Mouse (Mus musculus) lung, postnatal 0 days (tissue): ENCODE data around the gene Rem2. TPM values are rescaled to one million over a fixed set of nuclear protein-coding genes. Genes with fewer than 3 reads are reported as not detected.
A peak's percentile ranks its signal among the peaks of the same experiment; 100 is the strongest.

Experiments used
- ATAC-seq: fragments of 200-750 bp; cut with Nextera tagmentation; 2 replicates; pipeline ENCODE4 v1.8.0; 2017; ENCODE audit warnings: moderate library complexity
- DNase-seq: peaks from one replicate; pipeline ENCODE4 v3.0.0-alpha.2; 2016; ENCODE audit warnings: low spot score
- H3K27ac ChIP-seq: fragments of 300-500 bp; sonication (generic); 2 replicates; pipeline ENCODE4 v1.5.1; 2014; ENCODE audit warnings: antibody characterized with exemption, mild to moderate bottlenecking, low read length, mixed read lengths
- H3K27me3 ChIP-seq: fragments of 300-500 bp; sonication (generic); replicated peaks from 2 replicates; pipeline ENCODE4 v1.6.1; 2014; ENCODE audit warnings: low read length, mixed read lengths; ENCODE audit not compliant: insufficient read depth
- H3K36me3 ChIP-seq: fragments of 300-500 bp; sonication (generic); 2 replicates; pipeline ENCODE4 v1.6.1; 2014; ENCODE audit warnings: low read length, mixed read lengths; ENCODE audit not compliant: insufficient read depth
- H3K4me1 ChIP-seq: fragments of 300-500 bp; sonication (generic); 2 replicates; pipeline ENCODE4 v1.6.1; 2014; ENCODE audit warnings: antibody characterized with exemption, low read depth, low read length, mixed read lengths; ENCODE audit not compliant: insufficient read depth
- H3K4me2 ChIP-seq: fragments of 300-500 bp; sonication (generic); replicated peaks from 2 replicates; pipeline ENCODE4 v1.6.1; 2014; ENCODE audit warnings: low read depth, mild to moderate bottlenecking, low read length, moderate library complexity, mixed read lengths
- H3K4me3 ChIP-seq: fragments of 300-500 bp; sonication (generic); 2 replicates; pipeline ENCODE4 v1.5.1; 2014; ENCODE audit warnings: low read depth, low read length
- H3K9ac ChIP-seq: fragments of 300-500 bp; sonication (generic); replicated peaks from 2 replicates; pipeline ENCODE4 v1.6.1; 2014; ENCODE audit warnings: low read depth, mild to moderate bottlenecking
- H3K9me3 ChIP-seq: fragments of 300-500 bp; sonication (generic); 2 replicates; pipeline ENCODE4 v1.6.1; 2016; ENCODE audit warnings: low read length, mixed read lengths
- CTCF ChIP-seq: IDR thresholded peaks from 2 replicates; pipeline ENCODE4 v1.5.1; 2016; ENCODE audit warnings: antibody characterized with exemption, mild to moderate bottlenecking
- EP300 ChIP-seq: IDR thresholded peaks from 2 replicates; pipeline ENCODE4 v1.6.1; 2016; ENCODE audit warnings: antibody characterized with exemption, mild to moderate bottlenecking, control low read depth
- WGBS: fragments of 180-500 bp; shearing (Covaris S2); extraction: QIAGEN DNeasy Blood & Tissue Kit; methylation state at CpG from one replicate; pipeline ENCODE4 v1.1.7; 2014; 5-methylcytosine and 5-hydroxymethylcytosine counted together
- polyA plus RNA-seq: library from polyadenylated mRNA; unstranded; fragments of >200 nt; fragmentation: Nextera tagmentation; extraction: Ambion mirVana; gene quantifications from 2 replicates; pipeline ENCODE4 v1.2.1, GENCODE M21; 2015

The Rem2 gene
- polyA plus RNA-seq, 1 experiment from 2014 or later: 16.0 TPM

- Histone ChIP-seq H3K9ac (peak overlapping the region; percentile 97), H3K27ac (peak overlapping the region; percentile 98), H3K9me3 (no peaks in the 10 kb centered on the region), H3K4me1 (peaks cover 36% of the 10 kb centered on the region; the same call in 1 of the 2 replicates), H3K4me2 (peak overlapping the region; percentile 77), H3K36me3 (no peaks in the 10 kb centered on the region), H3K27me3 (no peaks in the 10 kb centered on the region), H3K4me3 (peak overlapping the region; percentile 89)
- no peak for TF ChIP-seq EP300
- no peak for TF ChIP-seq CTCF
- DNase-seq (peak; percentile 34), ATAC-seq (no peak)
- 5% methylated on average over 18 of the region's 18 CpGs for WGBS
Observed at GRCm38 (mm10) chr14:54430406-54431145, 45.3 kb upstream of the Rem2 start.

GRCm38 (mm10) chr14:54431334-54432077 lies 44.4 kb upstream of the Rem2 start, which contains the start of gene Mmp14:
Gene Mmp14 (plus strand): TSS chr14:54431612.
- Histone ChIP-seq H3K9ac (peak within 1 kb of the TSS; percentile 97), H3K4me1 (peaks cover 39% of the 10 kb centered on the region; the same call in 1 of the 2 replicates), H3K27me3 (no peaks in the 10 kb centered on the region), H3K27ac (peak within 1 kb of the TSS; percentile 98), H3K9me3 (no peaks in the 10 kb centered on the region), H3K4me3 (peak within 1 kb of the TSS; percentile 89), H3K36me3 (no peaks in the 10 kb centered on the region; the same call in 1 of the 2 replicates), H3K4me2 (peak within 1 kb of the TSS; percentile 77)
- TF ChIP-seq EP300 (peak; percentile 25; the same call in 1 of the 2 replicates), CTCF (peak; percentile 58)
- 1% methylated on average over 37 of the region's 49 CpGs for WGBS
- DNase-seq (peak; percentile 94), ATAC-seq (peak; percentile 47)

GRCm38 (mm10) chr14:54432078-54432836 lies 43.6 kb upstream of the Rem2 start:
- H3K36me3 ChIP-seq: no peaks in the 10 kb centered on the region; the same call in 1 of the 2 replicates
- peak overlapping the region; percentile 77 for H3K4me2 ChIP-seq
- 4% methylated on average over 54 of the region's 54 CpGs for WGBS
- TF ChIP-seq EP300: no peak
- peak; percentile 47 for TF ChIP-seq CTCF
- H3K27me3 ChIP-seq: no peaks in the 10 kb centered on the region
- peak overlapping the region; percentile 97 for H3K9ac ChIP-seq
- peaks cover 37% of the 10 kb centered on the region; the same call in 1 of the 2 replicates for H3K4me1 ChIP-seq
- H3K4me3 ChIP-seq: peak overlapping the region; percentile 89
- DNase-seq: peak; percentile 63
- peak overlapping the region; percentile 98 for H3K27ac ChIP-seq
- H3K9me3 ChIP-seq: no peaks in the 10 kb centered on the region
- ATAC-seq: peak; percentile 42

GRCm38 (mm10) chr14:54432837-54433830 lies 42.8 kb upstream of the Rem2 start:
- Histone ChIP-seq H3K4me1 (peaks cover 35% of the 10 kb centered on the region; the same call in 1 of the 2 replicates), H3K9ac (peak overlapping the region; percentile 97), H3K27me3 (no peaks in the 10 kb centered on the region), H3K36me3 (no peaks in the 10 kb centered on the region; the same call in 1 of the 2 replicates), H3K4me3 (peak overlapping the region; percentile 89), H3K27ac (peak overlapping the region; percentile 98), H3K9me3 (no peaks in the 10 kb centered on the region), H3K4me2 (peak overlapping the region; percentile 77)
- DNase-seq: peak; percentile 51
- WGBS: 9% methylated on average over 17 of the region's 17 CpGs
- TF ChIP-seq CTCF (no peak), EP300 (no peak)
- 0 out of 2 replicates have a peak, but pooled peaks have one; percentile 4 for ATAC-seq

DNA sequence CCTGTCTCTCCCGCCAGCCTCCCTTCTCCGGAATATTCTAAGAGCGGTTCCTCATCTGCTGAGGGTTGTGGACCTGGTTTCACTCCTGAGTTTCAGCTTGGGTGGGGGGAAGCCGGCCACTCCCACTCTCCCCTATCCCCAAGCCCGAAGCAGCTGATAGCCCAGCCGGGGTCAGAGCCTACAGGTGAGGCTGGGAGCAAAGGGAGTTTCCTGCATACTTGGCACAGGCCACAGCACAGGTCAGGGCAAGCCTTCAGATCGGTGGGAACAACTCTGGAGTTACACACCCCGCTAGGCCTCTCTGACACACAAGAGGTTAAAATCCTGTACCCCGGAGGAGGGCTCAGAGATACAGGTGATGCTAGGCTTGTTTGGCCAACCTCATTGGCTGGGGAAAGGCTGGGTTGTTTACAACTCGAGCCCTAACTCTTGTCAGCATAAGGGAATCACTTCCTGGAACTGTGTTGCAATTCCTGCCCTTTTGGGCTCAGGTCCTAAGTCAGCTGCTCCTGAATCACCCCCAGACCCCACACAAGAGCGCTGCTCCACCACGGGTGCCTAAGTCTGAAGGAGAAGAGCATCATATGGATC lies 41.9 kb upstream of the Rem2 start:
- H3K4me2 ChIP-seq: peak overlapping the region; percentile 77
- H3K4me3 ChIP-seq: peak overlapping the region; percentile 89
- no peaks in the 10 kb centered on the region for H3K9me3 ChIP-seq
- 38% methylated on average over 12 of the region's 12 CpGs for WGBS
- DNase-seq: peak; percentile 71
- ATAC-seq: peak; percentile 28
- H3K27me3 ChIP-seq: no peaks in the 10 kb centered on the region
- H3K27ac ChIP-seq: peak overlapping the region; percentile 98
- peaks cover 7% of the 10 kb centered on the region; the same call in 1 of the 2 replicates for H3K36me3 ChIP-seq
- TF ChIP-seq EP300 (0 out of 2 replicates have a peak, but pooled peaks have one; percentile 17), CTCF (no peak)
- peaks cover 35% of the 10 kb centered on the region; the same call in 1 of the 2 replicates for H3K4me1 ChIP-seq
- H3K9ac ChIP-seq: peak overlapping the region; percentile 97
